Mouse (Mus musculus) hindbrain, embryonic 13.5 days (tissue): Measurements from ENCODE around the gene Brd2. TPM values are rescaled to one million over a fixed set of nuclear protein-coding genes. Genes with fewer than 3 reads are reported as not detected.
A peak's percentile ranks its signal among the peaks of the same experiment; 100 is the strongest.

Experiments used
- ATAC-seq: fragments of 200-750 bp; cut with Nextera tagmentation; 2 replicates; pipeline ENCODE4 v1.8.0; 2017; ENCODE audit warnings: moderate TSS enrichment; ENCODE audit not compliant: low FRiP score
- H3K27ac ChIP-seq: fragments of 300-500 bp; sonication (generic); 2 replicates; pipeline ENCODE4 v1.5.1; 2015; ENCODE audit warnings: inconsistent platforms, mild to moderate bottlenecking, moderate library complexity
- H3K27me3 ChIP-seq: fragments of 300-500 bp; sonication (generic); 2 replicates; pipeline ENCODE4 v1.6.1; 2015; ENCODE audit warnings: mild to moderate bottlenecking, inconsistent platforms
- H3K36me3 ChIP-seq: fragments of 300-500 bp; sonication (generic); 2 replicates; pipeline ENCODE4 v1.6.1; 2015; ENCODE audit warnings: mild to moderate bottlenecking, inconsistent platforms
- H3K4me1 ChIP-seq: fragments of 300-500 bp; sonication (generic); replicated peaks from 2 replicates; pipeline ENCODE4 v1.6.1; 2015; ENCODE audit warnings: inconsistent platforms
- H3K4me2 ChIP-seq: fragments of 300-500 bp; sonication (generic); 2 replicates; pipeline ENCODE4 v1.6.1; 2015; ENCODE audit warnings: inconsistent platforms, mild to moderate bottlenecking, moderate library complexity
- H3K4me3 ChIP-seq: fragments of 300-500 bp; sonication (generic); 2 replicates; pipeline ENCODE4 v1.5.1; 2015; ENCODE audit warnings: mild to moderate bottlenecking, inconsistent platforms
- H3K9ac ChIP-seq: fragments of 300-500 bp; sonication (generic); 2 replicates; pipeline ENCODE4 v1.6.1; 2015; ENCODE audit warnings: mild to moderate bottlenecking, inconsistent platforms
- H3K9me3 ChIP-seq: fragments of 300-500 bp; sonication (generic); 2 replicates; pipeline ENCODE4 v1.6.1; 2016; ENCODE audit warnings: inconsistent platforms
- WGBS: fragments of 180-500 bp; shearing (Covaris S2); methylation state at CpG from one replicate; pipeline ENCODE4 v1.1.7; 2015; 5-methylcytosine and 5-hydroxymethylcytosine counted together
- polyA plus RNA-seq: library from polyadenylated mRNA; unstranded; fragments of >200 nt; fragmentation: Nextera tagmentation; extraction: Ambion mirVana; gene quantifications from 2 replicates; pipeline ENCODE4 v1.2.1, GENCODE M21; 2015

Brd2 gene
- polyA plus RNA-seq, 1 experiment from 2014 or later, result 127 TPM

DNA sequence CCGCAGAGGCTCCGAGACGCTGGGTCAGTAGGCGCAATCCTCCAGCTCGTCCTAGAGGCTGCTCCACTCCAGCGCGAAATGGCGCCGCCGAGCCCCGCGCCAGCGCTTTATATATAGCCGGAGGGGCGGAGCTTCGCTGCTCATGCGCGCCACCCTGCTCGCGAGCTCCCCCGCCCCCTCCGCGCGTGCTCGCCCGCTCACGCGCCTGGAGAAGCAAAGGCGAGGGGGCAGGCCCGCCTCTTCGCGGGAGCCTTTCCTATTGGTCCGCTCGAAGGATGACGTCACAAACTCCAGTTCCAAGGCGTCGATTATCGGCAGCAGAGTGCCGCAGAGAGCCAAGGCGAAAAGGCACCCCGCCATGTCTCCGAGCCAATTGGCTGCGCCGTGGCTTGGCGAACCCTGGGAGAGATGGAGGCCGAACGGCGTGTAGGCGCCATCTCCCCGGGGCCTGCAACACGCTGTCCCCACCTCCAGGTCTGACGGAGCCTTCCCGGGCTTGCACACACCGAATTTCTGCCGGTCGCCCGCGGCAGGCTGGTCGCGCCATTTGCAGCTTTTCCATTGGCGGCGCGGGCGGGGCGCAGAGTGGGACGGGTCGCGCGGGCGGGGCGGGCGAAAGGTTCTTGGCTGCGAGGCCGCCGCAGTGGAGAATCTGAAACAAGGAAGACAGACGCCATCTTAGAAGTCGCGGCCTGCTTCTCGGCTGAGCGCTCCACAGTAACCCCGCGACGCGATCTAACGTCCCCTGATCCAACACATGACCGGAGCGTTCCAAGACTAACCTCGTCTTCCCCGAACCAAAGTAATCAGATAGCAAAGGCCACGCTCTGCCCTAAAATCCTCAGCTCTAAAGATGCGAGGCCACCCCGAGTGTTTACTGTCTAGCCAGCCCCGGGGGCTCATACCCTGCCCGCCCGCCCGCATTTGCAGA, 2.9 kb downstream of the Brd2 start, which contains the start of gene H2-DMa:
TSS of gene H2-DMa (plus strand) at position 293 of the 931 bp plus-strand sequence.
- Histone ChIP-seq H3K27ac (peak within 1 kb of the TSS; percentile 100), H3K4me2 (peak within 1 kb of the TSS; percentile 93), H3K27me3 (no peaks in the 10 kb centered on the region), H3K9ac (peak within 1 kb of the TSS; percentile 98), H3K4me1 (peaks cover 43% of the 10 kb centered on the region), H3K9me3 (no peaks in the 10 kb centered on the region), H3K4me3 (peak within 1 kb of the TSS; percentile 95), H3K36me3 (peaks cover 37% of the 10 kb centered on the region)
- peak; percentile 75 for ATAC-seq
- WGBS, result under 1% methylated on average over 96 of the region's 96 CpGs

- 0% methylated on average over 38 of the region's 38 CpGs for WGBS
- Histone ChIP-seq H3K9ac (peak overlapping the region; percentile 97), H3K4me1 (peaks cover 39% of the 10 kb centered on the region), H3K27ac (peak overlapping the region; percentile 100), H3K36me3 (peaks cover 44% of the 10 kb centered on the region), H3K4me2 (peak overlapping the region; percentile 93), H3K4me3 (peak overlapping the region; percentile 95), H3K9me3 (no peaks in the 10 kb centered on the region), H3K27me3 (no peaks in the 10 kb centered on the region)
- ATAC-seq, result no peak
These were observed 3.6 kb downstream of the Brd2 start for GRCm38 (mm10) chr17:34118873-34119248.

- no peaks in the 10 kb centered on the region for H3K27me3 ChIP-seq
- H3K27ac ChIP-seq, result peak overlapping the region; percentile 100
- H3K9ac ChIP-seq, result peak overlapping the region; percentile 97
- H3K4me2 ChIP-seq, result peak overlapping the region; percentile 93
- under 1% methylated on average over 67 of the region's 67 CpGs for WGBS
- peaks cover 49% of the 10 kb centered on the region for H3K36me3 ChIP-seq
- ATAC-seq, result no peak
- H3K4me3 ChIP-seq, result peak overlapping the region; percentile 95
- H3K4me1 ChIP-seq, result peaks cover 33% of the 10 kb centered on the region
- H3K9me3 ChIP-seq, result no peaks in the 10 kb centered on the region
These were observed 4.1 kb downstream of the Brd2 start for GRCm38 (mm10) chr17:34118113-34118872.

DNA sequence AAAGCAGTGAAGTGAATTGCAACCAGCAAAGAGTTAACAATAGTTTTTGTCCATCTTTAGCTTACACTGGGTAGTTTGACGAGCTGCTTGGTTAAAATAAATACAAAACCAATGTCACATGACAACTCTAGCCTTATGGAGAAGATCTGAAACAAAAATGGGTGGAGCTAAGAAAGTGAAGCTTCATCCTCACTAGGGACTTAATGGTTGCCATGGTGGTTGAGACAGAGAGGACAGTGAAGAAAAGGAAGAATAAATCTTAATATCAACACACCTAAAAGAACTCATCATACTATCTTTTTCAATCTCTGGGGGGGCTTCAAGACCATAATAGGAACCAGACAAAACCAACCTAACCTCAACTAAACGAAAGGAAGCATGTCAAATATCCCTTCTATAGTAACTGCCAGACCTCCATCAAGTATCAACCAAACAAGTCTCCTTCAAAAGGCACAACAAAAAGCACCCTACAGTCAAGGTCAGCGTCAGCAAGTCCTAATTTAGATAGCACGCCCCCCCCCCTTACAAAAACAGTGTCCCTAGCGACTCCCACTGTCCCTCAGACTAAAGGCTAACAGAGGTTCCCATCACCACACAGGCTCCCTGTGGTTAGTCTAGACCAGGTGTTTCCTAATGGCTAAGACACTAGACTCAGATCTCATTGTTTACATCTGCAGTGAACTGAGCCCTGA, 4.9 kb downstream of the Brd2 start:
- H3K36me3 ChIP-seq, result peaks cover 57% of the 10 kb centered on the region

DNA sequence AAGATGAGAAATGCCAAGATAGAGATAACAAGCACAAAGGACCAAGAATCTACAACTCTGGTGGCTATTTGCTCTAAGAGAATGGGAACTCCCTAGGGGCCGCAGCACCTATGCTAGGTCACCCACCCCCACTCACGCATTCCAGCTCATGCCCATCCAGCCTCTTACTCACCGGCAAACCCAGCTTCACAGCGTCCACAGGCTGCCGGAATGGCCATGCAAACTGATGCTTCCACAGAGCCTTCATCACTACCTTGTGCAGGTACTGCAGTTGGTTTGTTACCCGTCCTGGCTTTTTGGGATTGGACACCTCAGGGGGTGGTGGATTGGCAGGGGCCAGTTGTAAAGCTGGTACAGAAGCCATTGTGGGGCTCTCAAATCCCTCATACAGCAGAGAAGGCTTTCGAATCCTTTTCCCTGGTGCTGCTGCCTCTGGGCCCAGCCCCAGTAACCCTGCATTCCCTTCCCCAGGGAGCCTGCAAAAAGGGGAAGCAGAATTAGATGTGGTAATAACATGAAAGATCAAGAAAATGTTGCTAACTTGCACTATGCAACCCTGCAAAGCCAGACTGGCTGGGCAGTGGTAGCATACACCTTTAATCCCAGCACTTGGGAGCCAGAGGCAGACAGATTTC, 5.6 kb downstream of the Brd2 start:
- Histone ChIP-seq H3K4me1 (peaks cover 31% of the 10 kb centered on the region), H3K4me3 (peak overlapping the region; percentile 95), H3K4me2 (peak overlapping the region; percentile 93), H3K36me3 (peaks cover 64% of the 10 kb centered on the region), H3K27ac (0 out of 2 replicates have a peak overlapping the region, but pooled peaks have one; percentile 3), H3K9me3 (no peaks in the 10 kb centered on the region), H3K27me3 (no peaks in the 10 kb centered on the region), H3K9ac (peak overlapping the region; percentile 97)
- no peak for ATAC-seq
- 39% methylated on average over 7 of the region's 7 CpGs for WGBS

More for the DNA sequence above, 4.9 kb downstream of the Brd2 start:
- Histone ChIP-seq H3K4me2 (peak overlapping the region; percentile 93), H3K9me3 (no peaks in the 10 kb centered on the region), H3K27me3 (no peaks in the 10 kb centered on the region), H3K9ac (peak overlapping the region; percentile 97), H3K27ac (peak overlapping the region; percentile 100; the same call in 1 of the 2 replicates), H3K4me1 (peaks cover 31% of the 10 kb centered on the region), H3K4me3 (peak overlapping the region; percentile 95)
- no peak for ATAC-seq
- WGBS, result 1% methylated on average over 5 of the region's 5 CpGs

GRCm38 (mm10) chr17:34114114-34114513, 8.3 kb downstream of the Brd2 start:
- Histone ChIP-seq H3K9me3 (no peaks in the 10 kb centered on the region), H3K9ac (no peak overlapping the region), H3K4me3 (no peak overlapping the region), H3K36me3 (peaks cover 91% of the 10 kb centered on the region), H3K4me2 (no peak overlapping the region), H3K27me3 (no peaks in the 10 kb centered on the region), H3K4me1 (peaks cover 38% of the 10 kb centered on the region), H3K27ac (no peak overlapping the region)
- ATAC-seq, result no peak
- WGBS, result 93% methylated on average over 7 of the region's 7 CpGs

DNA sequence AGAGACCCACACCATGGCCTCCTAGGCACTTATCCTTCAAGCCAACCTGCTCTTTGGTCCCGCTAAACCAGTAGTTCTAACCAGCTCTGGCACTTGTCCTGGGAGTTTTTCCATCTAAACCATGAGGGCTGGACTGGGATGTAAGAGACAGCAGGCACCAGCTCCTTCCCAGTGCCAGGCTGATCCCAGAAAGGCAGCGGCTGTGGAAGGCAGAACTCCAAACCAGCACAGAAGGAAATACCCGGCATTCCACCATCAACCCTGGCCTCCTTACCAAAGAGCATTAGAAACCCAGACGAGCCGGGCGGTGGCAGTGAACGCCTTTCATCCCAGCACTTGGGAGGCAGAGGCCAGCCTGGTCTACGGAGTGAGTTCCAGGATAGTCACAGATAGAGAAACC, 12.1 kb downstream of the Brd2 start:
- ATAC-seq, result no peak
- H3K27ac ChIP-seq, result peak overlapping the region; percentile 48; the same call in 1 of the 2 replicates
- peaks cover 64% of the 10 kb centered on the region for H3K36me3 ChIP-seq

GRCm38 (mm10) chr17:34109806-34110195, 12.6 kb downstream of the Brd2 start:
- Histone ChIP-seq H3K9me3 (no peaks in the 10 kb centered on the region), H3K27ac (peak overlapping the region; percentile 48; the same call in 1 of the 2 replicates), H3K4me2 (no peak overlapping the region), H3K36me3 (peaks cover 59% of the 10 kb centered on the region), H3K4me1 (peaks cover 8% of the 10 kb centered on the region), H3K4me3 (no peak overlapping the region), H3K9ac (no peak overlapping the region), H3K27me3 (no peaks in the 10 kb centered on the region)
- WGBS, result 73% methylated on average over 3 of the region's 3 CpGs
- ATAC-seq, result no peak

More for the DNA sequence above, 12.1 kb downstream of the Brd2 start:
- Histone ChIP-seq H3K4me3 (no peak overlapping the region), H3K4me2 (no peak overlapping the region), H3K27me3 (no peaks in the 10 kb centered on the region), H3K9ac (no peak overlapping the region), H3K4me1 (peaks cover 13% of the 10 kb centered on the region), H3K9me3 (no peaks in the 10 kb centered on the region)
- 73% methylated on average over 8 of the region's 8 CpGs for WGBS

DNA sequence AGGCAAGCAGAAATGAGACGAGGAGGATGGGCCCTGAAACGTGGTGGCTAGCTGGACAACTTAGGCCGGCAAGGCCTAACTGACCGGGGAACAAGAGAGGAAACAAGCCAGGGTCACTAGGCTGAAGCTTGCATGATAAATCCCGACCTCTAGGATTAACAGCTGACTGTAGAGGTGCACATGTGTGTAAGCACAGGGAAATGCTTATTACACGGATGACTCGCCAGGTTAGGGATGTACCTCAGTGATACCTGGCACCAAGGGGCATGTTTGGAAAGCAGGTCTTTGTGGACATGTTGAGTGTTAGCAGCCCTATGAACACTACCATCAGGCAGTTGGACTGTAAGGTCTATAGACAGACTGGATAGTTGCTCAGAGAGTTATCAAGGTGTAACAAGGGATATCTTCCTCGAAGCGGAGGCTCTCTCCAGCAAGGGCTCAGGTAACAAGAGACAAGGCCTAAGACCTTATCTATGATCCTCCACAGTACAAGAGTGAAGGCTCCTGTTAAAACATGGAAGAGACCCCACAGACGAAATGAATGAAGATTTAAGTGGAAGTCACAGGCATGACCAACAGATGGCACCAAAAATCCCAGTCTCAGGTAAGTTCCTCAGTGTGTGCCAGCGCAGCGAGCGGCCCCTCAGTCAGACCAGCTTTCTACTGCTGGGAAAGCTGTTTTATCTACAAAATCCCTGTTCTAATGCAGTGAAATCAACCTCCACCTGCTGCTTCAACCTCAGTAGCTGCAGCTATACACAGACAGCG, 13.2 kb downstream of the Brd2 start:
- H3K4me1 ChIP-seq, result peaks cover 7% of the 10 kb centered on the region
- no peaks in the 10 kb centered on the region for H3K27me3 ChIP-seq
- H3K27ac ChIP-seq, result peak overlapping the region; percentile 48; the same call in 1 of the 2 replicates
- no peaks in the 10 kb centered on the region for H3K9me3 ChIP-seq
- H3K4me3 ChIP-seq, result no peak overlapping the region
- H3K4me2 ChIP-seq, result no peak overlapping the region
- peaks cover 53% of the 10 kb centered on the region for H3K36me3 ChIP-seq
- 81% methylated on average over 14 of the region's 14 CpGs for WGBS
- no peak for ATAC-seq
- no peak overlapping the region for H3K9ac ChIP-seq

- WGBS, result 72% methylated on average over 6 of the region's 6 CpGs
- ATAC-seq, result no peak
- H3K27me3 ChIP-seq, result no peaks in the 10 kb centered on the region
These were observed 14.0 kb downstream of the Brd2 start for GRCm38 (mm10) chr17:34108460-34108859.

More at GRCm38 (mm10) chr17:34108460-34108859, 14.0 kb downstream of the Brd2 start:
- Histone ChIP-seq H3K4me2 (no peak overlapping the region), H3K9me3 (no peaks in the 10 kb centered on the region), H3K36me3 (peaks cover 46% of the 10 kb centered on the region), H3K27ac (no peak overlapping the region), H3K9ac (no peak overlapping the region), H3K4me3 (no peak overlapping the region), H3K4me1 (peaks cover 7% of the 10 kb centered on the region)
